Mouse (Mus musculus) heart, embryonic 10.5 days (tissue): ENCODE data around the gene Cdk18. TPM values are rescaled to one million over a fixed set of nuclear protein-coding genes. Genes with fewer than 3 reads are reported as not detected.

ENCODE experiments used
- DNase-seq: peaks from one replicate; pipeline ENCODE4 v3.0.0-alpha.2; 2017; ENCODE audit warnings: low spot score
- H3K27ac ChIP-seq: fragments of 300-500 bp; sonication (generic); 2 replicates; pipeline ENCODE4 v1.5.1; 2016; ENCODE audit warnings: mild to moderate bottlenecking
- H3K27me3 ChIP-seq: fragments of 300-500 bp; sonication (generic); 2 replicates; pipeline ENCODE4 v1.6.1; 2016; ENCODE audit warnings: mild to moderate bottlenecking; ENCODE audit not compliant: poor library complexity, insufficient read depth, severe bottlenecking
- H3K36me3 ChIP-seq: fragments of 300-500 bp; sonication (generic); 2 replicates; pipeline ENCODE4 v1.6.1; 2016; ENCODE audit warnings: mild to moderate bottlenecking, moderate library complexity
- H3K4me1 ChIP-seq: fragments of 300-500 bp; sonication (generic); 2 replicates; pipeline ENCODE4 v1.6.1; 2016; ENCODE audit warnings: mild to moderate bottlenecking
- H3K4me3 ChIP-seq: fragments of 300-500 bp; sonication (generic); 2 replicates; pipeline ENCODE4 v1.5.1; 2016; ENCODE audit warnings: mild to moderate bottlenecking, moderate library complexity
- H3K9me3 ChIP-seq: fragments of 300-500 bp; sonication (generic); 2 replicates; pipeline ENCODE4 v1.6.1; 2016; ENCODE audit warnings: mild to moderate bottlenecking, moderate library complexity
- WGBS: fragments of 180-500 bp; shearing (Covaris S2); methylation state at CpG from one replicate; pipeline ENCODE4 v1.1.7; 2016; 5-methylcytosine and 5-hydroxymethylcytosine counted together
- polyA plus RNA-seq: library from polyadenylated mRNA; unstranded; fragments of >200 nt; fragmentation: Nextera tagmentation; extraction: Ambion mirVana; gene quantifications from 2 replicates; pipeline ENCODE4 v1.2.1, GENCODE M21; 2016

Cdk18 gene
- polyA plus RNA-seq, 1 experiment from 2014 or later: 6.8 TPM

DNA sequence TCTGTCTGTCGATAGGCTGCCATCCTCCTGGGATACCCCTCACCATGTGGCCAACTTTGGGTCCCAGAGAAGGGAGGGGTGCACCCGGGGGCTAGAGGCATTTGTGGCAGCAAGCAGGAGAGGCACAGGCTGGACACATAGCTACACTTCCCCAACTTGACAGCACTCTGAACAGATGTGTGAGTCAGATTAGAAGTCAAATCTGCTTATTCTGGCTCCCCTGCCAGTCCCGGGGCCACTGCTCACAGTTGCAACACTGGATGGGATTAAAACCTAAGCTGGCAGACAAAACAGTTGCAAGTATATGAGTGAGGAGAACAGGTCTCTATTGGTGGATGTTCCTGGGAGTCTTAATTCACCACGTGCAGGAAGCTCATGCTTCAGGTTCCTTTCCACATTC lies 39.7 kb downstream of the Cdk18 start:
- H3K27me3 ChIP-seq: peaks cover 4% of the 10 kb centered on the region; the same call in 1 of the 2 replicates
- no peak for DNase-seq
- no peaks in the 10 kb centered on the region for H3K9me3 ChIP-seq
- H3K4me1 ChIP-seq: peaks cover 20% of the 10 kb centered on the region
- no peaks in the 10 kb centered on the region for H3K36me3 ChIP-seq
- 68% methylated on average over 4 of the region's 4 CpGs for WGBS
- H3K4me3 ChIP-seq: no peak overlapping the region
- H3K27ac ChIP-seq: no peak overlapping the region

DNA sequence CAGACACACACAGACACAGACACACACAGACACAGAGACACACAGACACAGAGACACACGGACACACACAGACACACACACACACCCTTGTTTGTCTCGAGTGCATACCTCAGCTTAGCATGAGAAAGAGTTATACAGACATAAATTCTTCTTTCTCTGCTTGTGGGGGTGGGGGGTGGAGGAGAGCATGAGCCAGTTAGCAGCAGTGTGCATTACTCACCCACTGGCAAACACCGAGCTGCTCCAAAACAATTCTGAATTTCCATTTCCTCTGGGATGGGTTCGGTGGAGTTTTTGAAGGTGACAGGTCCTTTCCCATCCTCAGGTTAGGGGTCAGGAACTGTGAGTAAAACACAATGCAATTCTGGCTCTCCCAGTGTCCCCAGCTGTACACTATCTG lies 40.5 kb downstream of the Cdk18 start:
- WGBS: 68% methylated on average over 4 of the region's 4 CpGs
- Histone ChIP-seq H3K4me3 (no peak overlapping the region), H3K27me3 (peaks cover 4% of the 10 kb centered on the region; the same call in 1 of the 2 replicates), H3K36me3 (no peaks in the 10 kb centered on the region), H3K27ac (no peak overlapping the region), H3K9me3 (no peaks in the 10 kb centered on the region), H3K4me1 (peaks cover 20% of the 10 kb centered on the region)
- no peak for DNase-seq

DNA sequence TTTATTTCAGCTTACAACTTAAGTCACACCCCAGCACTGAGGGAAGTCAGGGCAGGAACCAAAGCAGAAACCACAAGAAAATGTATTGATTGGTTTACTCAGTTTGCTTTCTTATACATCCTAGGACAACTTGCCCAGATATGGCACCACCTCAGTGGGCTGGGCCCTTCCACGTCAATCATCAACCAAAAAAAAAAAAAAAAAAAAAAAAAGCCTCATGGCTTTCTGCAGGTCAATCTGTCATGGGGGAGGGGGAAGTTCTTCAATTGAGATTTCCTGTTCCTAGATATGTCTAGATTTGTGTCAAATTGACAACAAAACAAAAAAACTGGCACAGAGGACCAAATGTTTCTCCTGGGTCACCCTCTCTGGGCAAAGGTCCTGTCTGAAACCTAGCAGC lies 41.4 kb downstream of the Cdk18 start:
- H3K4me1 ChIP-seq: peaks cover 20% of the 10 kb centered on the region
- H3K27me3 ChIP-seq: peaks cover 4% of the 10 kb centered on the region; the same call in 1 of the 2 replicates
- DNase-seq: no peak
- H3K4me3 ChIP-seq: no peak overlapping the region
- no peaks in the 10 kb centered on the region for H3K9me3 ChIP-seq
- H3K36me3 ChIP-seq: no peaks in the 10 kb centered on the region
- H3K27ac ChIP-seq: no peak overlapping the region
- WGBS: 57% methylated on average over 1 of the region's 1 CpGs

DNA sequence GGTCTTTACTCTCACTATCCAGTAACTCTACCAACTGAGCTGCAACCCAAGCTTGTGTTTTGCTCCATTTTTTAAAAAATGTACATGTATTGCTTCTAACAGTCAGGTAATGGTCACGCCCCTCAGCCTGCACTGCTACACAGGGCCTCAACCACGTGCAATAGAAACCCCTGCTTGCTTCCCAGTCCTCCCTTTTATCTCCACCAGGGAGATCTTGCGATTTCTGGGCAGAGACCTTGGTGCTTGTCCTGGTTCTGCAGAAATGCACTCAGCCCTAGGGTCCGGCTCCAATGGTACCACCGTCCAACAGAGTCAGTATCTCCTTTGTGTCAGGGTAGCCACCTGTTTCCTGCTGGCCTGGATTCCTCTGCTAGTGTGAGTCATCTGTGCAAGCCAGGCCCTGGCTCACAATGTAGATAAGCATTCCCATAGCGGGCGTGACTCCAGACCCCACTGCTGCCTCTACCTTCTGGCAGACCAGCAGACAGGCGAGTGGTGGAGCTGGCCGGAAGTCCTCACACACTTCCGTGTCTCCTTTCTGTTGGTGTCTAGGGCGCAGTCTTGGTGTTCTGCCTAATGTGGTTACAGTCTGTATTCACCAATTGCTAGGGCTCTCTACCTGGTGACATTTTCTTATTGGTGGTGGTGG lies 44.0 kb downstream of the Cdk18 start:
- no peak overlapping the region for H3K4me3 ChIP-seq
- H3K4me1 ChIP-seq: peaks cover 16% of the 10 kb centered on the region
- H3K27me3 ChIP-seq: no peaks in the 10 kb centered on the region
- 33% methylated on average over 11 of the region's 11 CpGs for WGBS
- H3K9me3 ChIP-seq: no peaks in the 10 kb centered on the region
- peak overlapping the region; percentile 53 for H3K27ac ChIP-seq
- H3K36me3 ChIP-seq: no peaks in the 10 kb centered on the region
- DNase-seq: peak; percentile 93

DNA sequence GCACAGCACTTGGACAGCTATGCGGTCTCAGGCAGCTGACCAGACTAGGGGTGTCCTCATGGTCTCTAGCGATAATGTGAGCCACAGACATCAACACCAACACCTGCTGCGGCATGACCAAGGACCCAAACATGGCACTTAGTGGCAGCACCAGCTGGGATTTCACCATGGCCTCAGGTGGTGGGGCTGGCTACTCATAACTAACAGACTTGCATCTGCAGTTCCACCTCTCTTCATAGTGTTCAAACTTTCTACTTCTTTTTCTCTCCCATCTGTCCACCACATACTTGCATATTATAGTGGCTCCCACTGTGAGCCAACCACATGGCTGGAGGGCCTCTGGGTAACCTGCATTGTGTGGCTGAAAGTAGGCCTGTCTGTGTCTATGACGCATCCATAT lies 46.2 kb downstream of the Cdk18 start:
- 84% methylated on average over 4 of the region's 4 CpGs for WGBS
- H3K4me3 ChIP-seq: no peak overlapping the region
- no peaks in the 10 kb centered on the region for H3K36me3 ChIP-seq
- H3K27ac ChIP-seq: no peak overlapping the region
- no peak for DNase-seq
- no peaks in the 10 kb centered on the region for H3K9me3 ChIP-seq
- H3K27me3 ChIP-seq: no peaks in the 10 kb centered on the region
- peaks cover 16% of the 10 kb centered on the region for H3K4me1 ChIP-seq

DNA sequence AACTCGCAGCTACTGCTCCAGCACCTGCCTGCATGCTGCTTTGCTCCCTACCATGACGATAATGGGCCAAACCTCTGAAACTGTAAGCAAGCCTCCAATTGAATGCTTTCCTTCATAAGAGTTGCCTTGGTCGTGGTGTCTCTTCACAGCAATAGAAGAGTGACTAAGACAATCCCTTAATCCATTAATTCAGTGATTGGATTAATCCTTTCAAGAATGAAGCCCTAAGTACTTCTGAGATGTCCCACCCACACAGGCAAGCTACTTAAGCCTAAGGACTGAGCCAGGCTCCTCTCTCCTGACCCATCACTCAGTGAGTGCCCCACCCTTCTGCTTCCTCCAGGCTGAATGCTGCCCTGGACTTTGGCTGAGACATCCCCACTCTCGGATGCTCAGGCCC lies 49.2 kb downstream of the Cdk18 start:
- 76% methylated on average over 4 of the region's 4 CpGs for WGBS
- no peaks in the 10 kb centered on the region for H3K27me3 ChIP-seq
- H3K9me3 ChIP-seq: no peaks in the 10 kb centered on the region
- DNase-seq: no peak
- peaks cover 2% of the 10 kb centered on the region for H3K4me1 ChIP-seq
- H3K4me3 ChIP-seq: no peak overlapping the region
- no peaks in the 10 kb centered on the region for H3K36me3 ChIP-seq
- no peak overlapping the region for H3K27ac ChIP-seq

DNA sequence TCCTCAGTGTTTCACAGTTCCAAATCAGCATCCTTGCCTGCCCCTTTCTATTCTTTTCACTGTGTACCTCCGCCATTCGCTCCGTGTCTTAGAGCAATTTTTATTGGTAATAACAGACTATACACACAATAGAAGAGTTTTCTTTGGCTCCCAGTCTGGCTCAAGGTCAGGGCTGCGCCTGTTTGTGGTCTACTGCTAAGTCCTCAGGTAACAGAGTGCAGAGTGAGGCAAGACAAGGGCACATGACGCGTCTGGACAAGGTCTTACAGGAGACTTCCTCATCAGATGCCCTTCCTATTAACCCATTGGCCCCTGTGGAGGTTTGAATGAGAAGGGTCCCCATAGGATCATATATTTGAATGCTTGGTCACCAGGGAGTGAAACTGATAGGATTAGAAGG lies 49.7 kb downstream of the Cdk18 start:
- no peaks in the 10 kb centered on the region for H3K4me1 ChIP-seq
- no peak overlapping the region for H3K27ac ChIP-seq
- no peaks in the 10 kb centered on the region for H3K27me3 ChIP-seq
- no peaks in the 10 kb centered on the region for H3K36me3 ChIP-seq
- H3K9me3 ChIP-seq: no peaks in the 10 kb centered on the region
- DNase-seq: no peak
- WGBS: 84% methylated on average over 6 of the region's 6 CpGs
- H3K4me3 ChIP-seq: no peak overlapping the region

DNA sequence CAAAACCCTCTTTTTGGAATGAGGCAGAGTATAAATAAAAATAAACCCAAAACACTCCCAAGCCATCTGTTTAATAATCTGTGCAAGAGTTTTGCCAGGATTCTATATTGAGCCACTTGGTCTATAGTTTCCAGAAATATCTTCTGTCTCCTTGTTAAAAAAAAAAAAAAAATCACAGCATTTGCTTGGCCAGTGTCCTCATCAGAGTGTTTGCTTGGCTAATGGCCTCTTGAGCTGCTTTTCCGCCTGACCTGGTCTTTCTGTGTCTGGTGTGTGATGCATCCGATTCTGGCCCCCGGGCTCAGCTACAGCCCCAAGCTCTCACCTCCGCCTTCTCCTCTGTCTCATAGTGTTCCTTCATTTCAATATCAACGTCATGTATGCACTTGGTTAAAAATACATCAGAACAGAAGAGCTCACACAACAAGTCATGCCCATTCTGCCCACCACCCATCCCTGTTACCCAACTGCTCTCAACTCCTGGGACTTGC lies 51.3 kb downstream of the Cdk18 start:
- H3K4me1 ChIP-seq: no peaks in the 10 kb centered on the region
- H3K27me3 ChIP-seq: no peaks in the 10 kb centered on the region
- no peaks in the 10 kb centered on the region for H3K36me3 ChIP-seq
- no peak overlapping the region for H3K27ac ChIP-seq
- H3K9me3 ChIP-seq: no peaks in the 10 kb centered on the region
- no peak overlapping the region for H3K4me3 ChIP-seq
- DNase-seq: no peak
- 80% methylated on average over 5 of the region's 5 CpGs for WGBS

DNA sequence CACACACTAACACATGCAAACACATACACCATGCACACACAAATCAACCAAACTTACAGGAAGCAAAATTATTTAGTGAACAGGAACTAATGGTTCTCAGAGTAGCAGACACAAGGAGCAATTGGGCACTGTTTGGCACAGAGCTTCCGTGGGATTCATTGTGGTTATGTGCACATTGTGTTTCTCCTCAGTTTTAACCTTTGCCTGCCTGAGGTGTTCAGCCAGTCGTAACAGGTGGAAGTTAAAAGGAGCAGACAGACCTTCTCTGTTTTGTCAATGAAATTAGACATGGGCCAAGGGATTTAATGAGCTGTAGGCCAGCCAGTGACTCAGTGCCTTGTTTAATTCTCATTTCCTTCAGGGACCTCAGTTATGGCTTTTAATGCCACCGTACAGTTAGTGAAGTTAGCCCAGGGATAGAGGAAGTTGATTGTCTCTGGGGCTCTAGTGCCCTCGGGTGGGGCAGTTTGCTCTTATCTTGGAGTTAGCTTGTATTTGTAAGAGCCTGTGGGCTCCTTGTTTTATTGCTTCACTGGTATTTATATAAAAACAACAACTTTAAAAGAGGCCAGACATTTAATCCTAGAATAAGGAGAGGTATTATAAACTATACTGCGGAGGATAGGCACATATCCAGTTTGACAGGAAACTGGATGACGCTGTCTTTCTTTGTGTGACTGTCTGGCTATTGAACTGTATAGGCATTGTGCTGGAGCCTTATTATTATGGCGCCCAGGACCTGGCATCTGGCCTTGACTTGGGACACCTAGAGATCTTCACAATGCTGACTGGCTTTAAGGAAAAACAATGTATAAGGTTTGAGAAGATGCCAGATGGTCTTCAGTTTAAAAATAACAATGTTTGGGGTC lies 54.1 kb downstream of the Cdk18 start:
- DNase-seq: no peak
- no peak overlapping the region for H3K27ac ChIP-seq
- no peaks in the 10 kb centered on the region for H3K4me1 ChIP-seq
- no peaks in the 10 kb centered on the region for H3K36me3 ChIP-seq
- no peaks in the 10 kb centered on the region for H3K27me3 ChIP-seq
- peaks cover 3% of the 10 kb centered on the region; the same call in 1 of the 2 replicates for H3K9me3 ChIP-seq
- H3K4me3 ChIP-seq: no peak overlapping the region
- 73% methylated on average over 7 of the region's 7 CpGs for whole genome bisulfite sequencing

DNA sequence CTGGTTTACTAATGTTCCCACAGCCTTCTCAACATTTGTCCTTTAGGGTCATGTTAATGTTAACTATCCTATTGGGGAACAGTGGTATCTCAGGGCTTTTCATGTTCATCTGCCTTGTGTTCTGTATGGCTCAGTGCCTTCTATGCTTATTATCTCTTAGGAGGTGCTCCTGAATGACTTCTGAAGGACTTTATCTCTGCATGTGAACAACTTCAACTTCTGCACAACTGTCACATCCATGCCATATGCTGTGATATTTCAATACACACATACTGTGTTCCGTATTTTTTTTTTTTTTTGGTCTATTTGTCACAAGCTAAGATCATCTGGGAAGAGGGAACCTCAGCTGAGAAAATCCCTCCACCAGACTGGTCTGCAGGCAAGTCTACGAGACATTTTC lies 61.1 kb downstream of the Cdk18 start:
- WGBS: 77% methylated on average over 2 of the region's 2 CpGs
- no peak overlapping the region for H3K27ac ChIP-seq
- peaks cover 9% of the 10 kb centered on the region; the same call in 1 of the 2 replicates for H3K27me3 ChIP-seq
- no peak overlapping the region for H3K4me3 ChIP-seq
- no peak for DNase-seq
- H3K36me3 ChIP-seq: no peaks in the 10 kb centered on the region
- no peaks in the 10 kb centered on the region for H3K4me1 ChIP-seq
- H3K9me3 ChIP-seq: peaks cover 3% of the 10 kb centered on the region; the same call in 1 of the 2 replicates

DNA sequence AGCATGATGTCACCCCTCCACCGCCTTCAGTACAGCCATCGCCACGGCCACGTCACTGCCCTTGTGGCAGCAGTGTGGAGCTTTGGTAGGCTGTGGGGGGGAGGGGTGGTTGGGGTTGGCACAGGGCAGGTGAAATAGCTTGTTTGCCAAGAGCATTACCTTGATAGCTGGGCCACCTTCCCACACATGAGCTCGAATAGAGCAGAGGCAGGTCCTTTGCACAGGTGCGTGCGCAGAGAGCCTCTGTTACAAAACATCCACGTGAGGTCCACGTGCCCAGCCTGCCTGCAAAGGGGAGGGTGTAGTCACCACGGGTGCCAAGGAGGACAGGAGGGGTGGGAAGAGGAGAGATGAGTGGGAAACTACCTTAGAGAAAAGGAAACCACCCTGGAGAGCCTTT lies 63.9 kb downstream of the Cdk18 start:
- Histone ChIP-seq H3K4me3 (no peak overlapping the region), H3K4me1 (no peaks in the 10 kb centered on the region), H3K36me3 (no peaks in the 10 kb centered on the region), H3K27ac (no peak overlapping the region), H3K27me3 (peaks cover 13% of the 10 kb centered on the region; the same call in 1 of the 2 replicates), H3K9me3 (no peaks in the 10 kb centered on the region)
- no peak for DNase-seq
- WGBS: 85% methylated on average over 10 of the region's 10 CpGs

DNA sequence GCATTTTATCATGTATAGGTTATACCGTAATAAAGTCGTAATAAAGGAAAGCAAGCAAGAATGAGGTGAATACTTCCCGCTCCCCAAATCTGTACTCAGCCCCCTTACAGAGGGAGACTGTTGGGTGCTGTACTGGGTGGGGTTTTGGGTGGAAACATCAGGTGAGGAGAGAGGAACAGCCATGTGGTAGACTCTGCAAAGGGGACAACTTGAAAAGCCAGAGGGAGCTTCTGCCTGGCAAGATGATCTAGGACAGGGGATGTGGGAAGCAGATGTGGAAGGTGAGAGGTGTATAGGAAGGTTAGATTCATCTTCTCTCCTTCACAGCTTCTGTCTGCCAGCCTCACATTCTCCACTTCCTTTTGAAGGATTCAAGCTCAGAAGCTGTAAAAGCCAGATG lies 68.8 kb downstream of the Cdk18 start:
- peak; percentile 52 for DNase-seq
- Histone ChIP-seq H3K36me3 (no peaks in the 10 kb centered on the region), H3K27ac (no peak overlapping the region), H3K27me3 (peaks cover 61% of the 10 kb centered on the region), H3K4me3 (no peak overlapping the region), H3K9me3 (no peaks in the 10 kb centered on the region), H3K4me1 (peaks cover 15% of the 10 kb centered on the region)
- WGBS: 79% methylated on average over 3 of the region's 3 CpGs

DNA sequence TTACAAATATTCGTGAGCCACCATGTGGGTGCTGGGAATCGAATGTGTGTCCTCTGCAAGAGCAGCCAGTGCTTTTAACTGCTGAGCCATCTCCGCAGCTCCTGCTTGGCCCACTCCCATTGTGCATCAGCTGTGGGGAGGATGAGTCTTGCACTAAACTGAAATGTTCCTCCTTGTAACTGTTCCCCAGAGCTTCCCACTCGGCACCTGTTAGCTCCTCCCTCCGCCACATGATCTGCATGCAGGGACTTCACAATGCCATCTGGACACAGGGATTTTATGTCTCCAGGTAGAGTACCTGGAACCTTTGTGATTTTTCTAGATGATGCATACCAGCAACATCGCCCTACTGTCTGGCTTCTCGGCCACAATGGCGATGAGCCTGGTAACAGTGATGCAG lies 70.0 kb downstream of the Cdk18 start:
- WGBS: 79% methylated on average over 8 of the region's 8 CpGs
- H3K27me3 ChIP-seq: peaks cover 67% of the 10 kb centered on the region
- H3K27ac ChIP-seq: no peak overlapping the region
- H3K4me1 ChIP-seq: peaks cover 15% of the 10 kb centered on the region
- no peak overlapping the region for H3K4me3 ChIP-seq
- H3K36me3 ChIP-seq: no peaks in the 10 kb centered on the region
- no peak for DNase-seq
- H3K9me3 ChIP-seq: no peaks in the 10 kb centered on the region
